Mouse (Mus musculus) liver, embryonic 14.5 days (tissue): Measurements from ENCODE around the gene Wnt1. TPM values are rescaled to one million over a fixed set of nuclear protein-coding genes. Genes with fewer than 3 reads are reported as not detected.

ENCODE experiments used
- ATAC-seq: fragments of 200-750 bp; cut with Nextera tagmentation; 2 replicates; pipeline ENCODE4 v1.8.0; 2017; ENCODE audit warnings: moderate number of reproducible peaks, mild to moderate bottlenecking, moderate library complexity; ENCODE audit not compliant: insufficient read depth
- DNase-seq, 3 experiments: peaks; one replicate each; pipeline ENCODE4 v3.0.0-alpha.2; 2012 to 2013; ENCODE audit warnings: low read depth in 3 of 3, low spot score in 3 of 3
- H3K27ac ChIP-seq: fragments of 300-500 bp; sonication (generic); 2 replicates; pipeline ENCODE4 v1.5.1; 2014; ENCODE audit warnings: moderate library complexity, mild to moderate bottlenecking, control low read depth, inconsistent platforms
- H3K27me3 ChIP-seq: fragments of 300-500 bp; sonication (generic); 2 replicates; pipeline ENCODE4 v1.6.1; 2014; ENCODE audit warnings: mild to moderate bottlenecking, low read length, moderate library complexity; ENCODE audit not compliant: control insufficient read depth, insufficient read depth
- H3K36me3 ChIP-seq: fragments of 300-500 bp; sonication (generic); replicated peaks from 2 replicates; pipeline ENCODE4 v1.6.1; 2014; ENCODE audit warnings: low read depth; ENCODE audit not compliant: control insufficient read depth, insufficient read depth
- H3K4me1 ChIP-seq, 2 experiments: fragments of 200-500 bp in 1 of 2; fragments of 300-500 bp in 1 of 2; sonication (generic) in 1 of 2; replicated peaks; 2 replicates each; pipeline ENCODE4 v1.6.1; 2012 to 2014; ENCODE audit warnings: antibody characterized with exemption in 1 of 2, inconsistent platforms in 1 of 2, low read length in 1 of 2; ENCODE audit not compliant: control insufficient read depth in 2 of 2, insufficient read depth in 2 of 2
- H3K4me2 ChIP-seq: fragments of 300-500 bp; sonication (generic); 2 replicates; pipeline ENCODE4 v1.6.1; 2014; ENCODE audit warnings: low read depth, mild to moderate bottlenecking, control low read depth, moderate library complexity
- H3K4me3 ChIP-seq, 2 experiments: fragments of 200-500 bp in 1 of 2; fragments of 300-500 bp in 1 of 2; sonication (generic) in 1 of 2; 2 replicates each; pipeline ENCODE4 v1.5.1; 2012 to 2014; ENCODE audit warnings: low read depth in 2 of 2, low read length in 2 of 2, mild to moderate bottlenecking in 2 of 2, control low read depth in 1 of 2, inconsistent platforms in 1 of 2, moderate library complexity in 1 of 2; ENCODE audit not compliant: insufficient read depth in 1 of 2
- H3K9ac ChIP-seq: fragments of 300-500 bp; sonication (generic); replicated peaks from 2 replicates; pipeline ENCODE4 v1.6.1; 2014; ENCODE audit warnings: mild to moderate bottlenecking, control low read depth, moderate library complexity
- H3K9me3 ChIP-seq: fragments of 300-500 bp; sonication (generic); 2 replicates; pipeline ENCODE4 v1.6.1; 2016; ENCODE audit warnings: low read length, mixed read lengths; ENCODE audit not compliant: control insufficient read depth
- CTCF ChIP-seq: IDR thresholded peaks from 2 replicates; pipeline ENCODE4 v1.5.1; 2016; ENCODE audit warnings: antibody characterized with exemption, low read depth, control low read depth
- EP300 ChIP-seq: IDR thresholded peaks from 2 replicates; pipeline ENCODE4 v1.6.1; 2016; ENCODE audit warnings: antibody characterized with exemption, low read depth
- WGBS: fragments of 180-500 bp; shearing (Covaris S2); extraction: QIAGEN DNeasy Blood & Tissue Kit; methylation state at CpG from one replicate; pipeline ENCODE4 v1.1.7; 2014; ENCODE audit not compliant: insufficient replicate concordance; 5-methylcytosine and 5-hydroxymethylcytosine counted together
- polyA plus RNA-seq, 2 experiments: library from polyadenylated mRNA; depleted of rRNA in 1 of 2; stranded (reverse) in 1 of 2; unstranded in 1 of 2; fragments of >200 nt; fragmentation: Nextera tagmentation in 1 of 2; extraction: Ambion mirVana in 1 of 2; gene quantifications; 2 replicates each; pipeline versions ENCODE4 v1.2.1 to v1.2.3; 2012 to 2014

Wnt1 gene
- polyA plus RNA-seq, 2 experiments: not detected

- H3K4me1 ChIP-seq: no peaks in the 10 kb centered on the region; a peak in 1 of 4 replicates
- H3K27ac ChIP-seq: no peak overlapping the region
- no peak for ATAC-seq
- H3K9me3 ChIP-seq: no peaks in the 10 kb centered on the region
- under 1% methylated on average over 64 of the region's 64 CpGs for WGBS
- H3K36me3 ChIP-seq: no peaks in the 10 kb centered on the region
- no peak overlapping the region for H3K9ac ChIP-seq
- DNase-seq: no peak
- H3K4me2 ChIP-seq: peak overlapping the region; percentile 56
- peaks cover 95% of the 10 kb centered on the region for H3K27me3 ChIP-seq
- TF ChIP-seq EP300: no peak
- TF ChIP-seq CTCF: peak; percentile 74
- peak overlapping the region in 1 of 2 experiments; percentile 34; a peak in 2 of 4 replicates for H3K4me3 ChIP-seq
Observed at GRCm38 (mm10) chr15:98805324-98806040, 15.8 kb downstream of the Wnt1 start.

GRCm38 (mm10) chr15:98806071-98806808 is 16.6 kb downstream of the Wnt1 start:
- TF ChIP-seq CTCF: no peak; the same call in 1 of the 2 replicates
- TF ChIP-seq EP300: no peak
- no peak for DNase-seq
- Histone ChIP-seq H3K9ac (no peak overlapping the region), H3K9me3 (no peaks in the 10 kb centered on the region), H3K4me1 (no peaks in the 10 kb centered on the region; a peak in 1 of 4 replicates), H3K4me2 (peak overlapping the region; percentile 46), H3K27ac (no peak overlapping the region), H3K4me3 (peak overlapping the region in 1 of 2 experiments; percentile 31; a peak in 1 of 4 replicates), H3K27me3 (peaks cover 87% of the 10 kb centered on the region), H3K36me3 (peaks cover 5% of the 10 kb centered on the region)
- ATAC-seq: peak; percentile 12; the same call in 1 of the 2 replicates
- WGBS: 12% methylated on average over 30 of the region's 30 CpGs

GRCm38 (mm10) chr15:98806809-98807770 is 17.4 kb downstream of the Wnt1 start:
- peaks cover 79% of the 10 kb centered on the region for H3K27me3 ChIP-seq

GRCm38 (mm10) chr15:98807895-98808650 is 18.4 kb downstream of the Wnt1 start:
- WGBS: 3% methylated on average over 30 of the region's 34 CpGs
- Histone ChIP-seq H3K9me3 (no peaks in the 10 kb centered on the region), H3K9ac (no peak overlapping the region), H3K4me3 (no peak overlapping the region), H3K36me3 (peaks cover 15% of the 10 kb centered on the region), H3K4me1 (no peaks in the 10 kb centered on the region; a peak in 1 of 4 replicates), H3K4me2 (peak overlapping the region; percentile 25; the same call in 1 of the 2 replicates), H3K27ac (no peak overlapping the region), H3K27me3 (peaks cover 70% of the 10 kb centered on the region)
- TF ChIP-seq EP300 (no peak), CTCF (no peak)
- no peak for DNase-seq
- no peak for ATAC-seq

More at GRCm38 (mm10) chr15:98806809-98807770, 17.4 kb downstream of the Wnt1 start:
- ATAC-seq: peak; percentile 29; the same call in 1 of the 2 replicates
- TF ChIP-seq CTCF (no peak), EP300 (no peak)
- no peaks in the 10 kb centered on the region; a peak in 1 of 4 replicates for H3K4me1 ChIP-seq
- peak overlapping the region; percentile 46 for H3K4me2 ChIP-seq
- H3K36me3 ChIP-seq: peaks cover 7% of the 10 kb centered on the region
- peak overlapping the region in 1 of 2 experiments; percentile 31; a peak in 2 of 4 replicates for H3K4me3 ChIP-seq
- 2% methylated on average over 52 of the region's 58 CpGs for WGBS
- no peak for DNase-seq
- H3K9me3 ChIP-seq: no peaks in the 10 kb centered on the region
- no peak overlapping the region for H3K9ac ChIP-seq
- H3K27ac ChIP-seq: no peak overlapping the region
